Mouse (Mus musculus) right cerebral cortex, postnatal 10 days (tissue): ENCODE data around the gene Syt1.

Experiments used
- DNase-seq, 2 experiments: peaks; one replicate each; pipeline ENCODE4 v3.0.0; 2021; ENCODE audit warnings: low spot score in 2 of 2

Gene Syt1

DNA sequence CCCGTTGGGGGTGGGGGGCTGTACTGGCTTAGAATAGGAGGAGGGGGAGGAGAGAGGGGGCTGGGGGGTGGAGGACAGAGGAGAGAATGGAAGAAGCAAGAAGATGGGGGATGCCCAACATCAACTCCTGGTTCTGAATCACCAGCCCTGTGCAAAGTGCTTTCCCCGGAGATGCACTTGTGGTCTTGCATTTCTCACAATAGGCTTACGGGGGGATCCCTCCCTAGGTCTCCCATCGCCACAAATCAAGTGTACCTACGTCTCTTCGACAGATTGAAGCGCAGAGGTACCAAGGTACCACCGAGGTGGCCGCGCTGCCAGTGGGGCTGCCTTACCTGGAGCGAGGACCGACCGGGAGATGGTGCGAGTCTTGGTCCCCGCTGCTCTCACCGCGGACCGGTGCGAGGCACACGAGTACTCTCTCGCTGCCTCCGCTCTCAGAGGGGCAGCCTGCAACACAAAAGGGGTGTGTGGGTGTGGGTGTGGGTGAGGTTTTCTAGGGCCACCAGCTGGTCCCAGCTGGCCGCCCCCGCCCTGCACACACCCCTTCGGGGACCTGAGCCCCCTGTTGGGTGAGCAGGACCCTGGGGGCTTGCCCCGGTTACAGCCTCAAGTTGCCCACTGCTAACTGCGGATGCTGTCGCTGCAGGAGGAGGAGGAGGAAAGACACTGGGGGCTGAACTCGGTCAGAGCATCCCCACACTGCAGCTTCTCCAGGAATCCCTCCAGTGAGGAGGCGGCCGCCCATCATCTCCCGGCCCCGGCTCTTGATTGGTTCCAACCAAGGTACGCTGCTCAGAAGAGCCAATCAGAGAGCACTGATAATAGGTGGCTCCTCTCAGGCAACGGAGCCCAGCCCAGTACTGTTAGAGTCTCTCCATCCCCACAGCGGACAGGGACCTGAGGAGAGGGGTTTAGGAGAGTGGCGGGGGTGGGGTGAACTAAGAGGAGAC, at the start of gene Syt1:
TSS of gene Syt1 (minus strand) at position 742 of the 953 bp plus-strand sequence.
- peak; percentile 95 to 97 for DNase-seq

DNA sequence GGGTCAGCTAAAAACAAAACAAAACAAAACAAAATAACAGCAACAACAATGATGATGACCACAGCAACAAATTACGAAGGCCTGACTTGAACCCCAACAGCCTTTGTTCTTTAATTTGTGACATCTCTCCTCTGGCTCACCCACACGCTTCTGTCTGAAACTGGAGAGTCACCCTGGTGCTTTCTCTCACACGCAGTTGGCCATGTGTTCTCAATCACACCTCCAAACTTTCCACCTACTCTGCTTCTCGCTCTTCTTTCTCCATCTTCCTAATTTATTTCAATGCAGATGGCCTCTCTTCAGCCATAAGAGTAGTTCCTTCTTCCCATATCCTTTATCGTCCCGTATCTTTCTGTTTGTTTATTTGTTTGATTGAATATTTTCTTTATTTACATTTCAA, 45.7 kb upstream of the Syt1 start:
- DNase-seq = no peak

DNA sequence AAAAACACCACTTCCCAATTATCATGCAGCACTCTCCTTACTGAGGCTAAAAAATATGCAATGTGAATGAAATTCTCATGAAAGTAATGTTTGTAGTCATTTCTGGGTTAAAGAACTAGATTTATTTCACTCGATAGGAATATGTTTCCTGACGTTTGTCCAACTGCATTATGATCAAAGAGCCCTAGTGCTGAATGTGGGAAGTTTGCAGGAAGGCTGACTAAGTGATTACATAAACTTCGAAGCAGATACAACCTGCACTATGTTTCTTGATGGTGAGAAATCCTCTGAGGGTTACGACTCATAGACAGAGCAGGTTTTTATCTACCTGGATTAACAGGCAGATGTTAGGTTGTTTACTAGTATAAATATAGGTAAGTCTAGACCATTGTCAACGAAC, 36.8 kb upstream of the Syt1 start:
- DNase-seq = no peak

DNA sequence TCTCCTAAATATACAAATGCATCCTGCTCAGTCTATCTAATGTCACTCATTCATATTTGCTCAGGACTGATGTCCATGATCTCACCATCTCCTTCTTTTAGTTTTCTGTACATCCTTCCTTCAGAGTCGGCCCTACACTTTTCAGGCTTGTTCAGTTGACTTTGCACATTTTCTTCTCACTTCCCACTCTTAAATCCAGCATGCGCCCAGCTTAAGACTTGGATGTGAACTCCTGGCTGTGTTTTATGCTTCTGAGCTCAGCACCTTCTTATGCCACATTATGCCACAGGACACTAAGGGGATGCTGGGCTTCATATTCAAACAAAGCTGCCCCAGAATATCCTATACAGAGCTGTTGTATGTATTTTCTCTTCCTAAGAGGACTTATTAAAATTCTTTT, 36.2 kb upstream of the Syt1 start:
- DNase-seq = no peak

DNA sequence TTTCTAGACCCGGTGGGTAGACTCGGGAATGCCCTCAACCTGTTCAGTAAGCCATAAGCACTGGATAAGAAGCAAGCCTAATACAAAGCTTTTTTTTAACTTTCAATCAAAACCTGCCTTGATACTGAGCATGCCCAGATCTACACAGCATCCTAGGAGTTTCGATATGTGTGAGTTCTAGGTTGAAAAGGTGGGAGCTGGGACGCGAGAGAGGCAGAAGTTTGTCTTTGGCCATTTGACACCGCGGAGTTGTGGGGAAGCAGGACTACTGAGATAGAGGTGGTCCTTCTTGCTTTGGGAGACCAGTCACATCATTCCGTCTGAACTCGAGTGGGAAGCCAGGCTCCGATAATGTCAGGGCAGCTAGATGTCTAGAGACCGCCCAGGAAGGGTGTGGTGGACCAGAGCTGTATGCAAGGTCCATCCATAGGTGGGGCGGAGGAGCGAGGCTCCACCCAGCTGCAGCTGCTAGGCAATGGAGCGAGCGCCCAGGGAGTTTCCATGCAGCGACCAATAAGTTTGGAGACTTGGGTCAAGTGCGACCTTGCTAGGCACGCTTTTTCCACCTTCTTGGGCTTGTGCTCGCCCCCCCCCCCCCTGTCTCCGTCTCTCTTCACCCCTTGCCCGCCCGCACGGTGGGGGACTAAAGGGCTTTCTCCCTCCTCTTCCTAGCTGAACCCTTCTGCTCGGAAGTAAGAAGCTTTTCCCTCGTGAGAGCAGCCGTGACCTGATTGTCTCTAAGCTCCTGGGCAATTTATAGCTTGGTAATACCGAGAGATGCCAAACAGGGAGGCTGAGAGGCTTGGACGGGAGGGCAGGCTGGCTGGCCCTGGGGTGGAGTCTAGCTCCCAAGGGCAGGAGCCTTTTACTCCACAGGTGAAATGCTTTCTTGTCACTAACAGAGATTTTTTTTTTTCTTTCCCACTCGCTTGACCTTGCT, 714 bp upstream of the Syt1 start:
- DNase-seq = peak; percentile 65 to 79

DNA sequence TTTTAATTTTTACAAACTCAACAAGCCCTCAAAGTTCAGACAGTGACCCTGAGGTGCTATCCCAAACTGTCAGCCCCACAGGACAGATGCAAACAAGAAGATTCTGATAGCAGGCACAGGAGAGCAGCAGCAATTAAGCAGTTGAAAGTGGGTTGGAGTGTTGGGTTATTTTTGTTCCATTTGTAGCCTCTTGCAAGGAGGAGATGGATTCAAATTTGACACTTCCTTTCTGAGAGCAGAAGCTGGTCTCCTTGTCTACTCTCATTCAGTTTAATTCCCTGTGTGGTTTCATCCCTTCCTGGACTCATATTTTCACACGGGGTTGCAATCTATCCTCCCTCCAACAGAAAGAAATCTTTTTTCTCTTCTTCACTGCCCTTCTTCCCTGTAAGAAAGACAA, 951 bp downstream of the Syt1 start:
- no peak for DNase-seq

DNA sequence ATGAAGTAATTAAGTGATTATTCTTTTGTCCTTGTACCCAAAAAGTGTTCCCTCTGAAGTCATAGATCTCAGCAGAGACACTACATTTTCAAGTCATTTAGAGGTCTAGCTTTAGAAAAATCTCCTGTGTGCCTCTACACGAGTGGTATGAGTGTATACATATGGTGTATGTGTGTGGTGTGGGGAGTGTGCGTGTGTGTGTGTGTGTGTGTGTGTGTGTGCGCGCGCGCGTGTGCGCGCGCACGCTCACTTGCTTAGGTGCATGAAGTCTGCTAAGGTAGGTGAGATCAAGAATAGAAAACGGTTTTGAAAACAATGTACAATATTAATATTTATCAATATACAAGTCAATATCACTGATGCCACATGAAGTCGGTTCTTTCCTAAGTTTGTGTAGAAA, 2.3 kb downstream of the Syt1 start:
- DNase-seq = no peak

DNA sequence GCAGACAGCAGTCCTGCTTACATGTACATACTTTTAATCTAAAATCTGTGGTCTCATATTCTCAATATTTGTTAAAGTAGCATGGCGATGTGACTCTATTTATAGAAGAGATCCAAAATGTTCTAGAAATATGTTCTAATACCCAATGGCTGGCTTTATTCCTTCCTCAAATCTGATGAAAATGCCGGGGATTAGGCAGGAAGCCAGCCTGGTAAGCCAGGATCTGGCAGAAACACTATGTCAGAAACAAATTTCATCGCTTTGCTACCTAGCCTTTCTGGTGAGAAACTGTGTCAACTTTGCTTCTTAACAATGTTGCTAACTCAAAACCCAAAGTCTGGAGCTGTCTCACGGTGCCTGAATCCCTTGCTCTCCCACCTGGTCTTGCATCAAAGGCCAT, 7.3 kb downstream of the Syt1 start:
- peak; percentile 31 to 51 for DNase-seq

DNA sequence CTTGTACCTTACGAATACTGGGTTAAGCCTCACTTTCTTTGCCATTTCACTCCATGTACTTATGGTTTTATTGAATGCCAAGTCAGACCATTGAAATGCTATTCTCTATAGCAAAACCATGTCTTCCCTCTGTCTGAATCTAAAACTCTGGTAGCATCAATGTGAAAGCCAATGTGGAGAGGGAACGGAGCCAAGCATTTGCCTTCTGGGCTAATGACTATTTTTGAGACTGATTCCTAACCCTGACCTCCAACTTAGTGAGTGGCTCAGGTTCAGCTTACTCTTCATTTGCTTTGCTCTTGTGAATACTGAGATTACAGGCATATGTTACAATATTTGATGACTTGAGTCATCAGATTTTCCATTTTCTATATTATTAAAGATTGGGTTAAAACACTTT, 23.5 kb downstream of the Syt1 start:
- no peak for DNase-seq

DNA sequence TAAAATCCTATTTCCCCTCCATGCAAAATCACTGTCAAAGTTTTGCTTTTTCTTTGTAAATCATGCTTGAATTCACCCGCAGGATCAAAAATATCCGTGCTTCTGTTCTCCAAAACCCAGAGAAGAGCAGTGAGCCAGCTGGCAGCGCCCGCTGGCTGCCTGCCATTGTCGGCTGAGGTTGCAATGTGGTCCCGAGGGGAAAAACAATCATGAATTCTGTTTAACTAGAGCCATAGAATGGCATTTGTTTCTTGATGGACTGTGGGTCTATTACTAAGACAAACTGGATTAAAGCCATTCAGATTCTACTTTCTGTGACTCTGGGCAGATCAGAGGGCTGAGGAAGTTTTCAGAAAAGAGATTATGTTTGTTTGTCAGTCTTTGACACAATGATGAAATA, 31.1 kb downstream of the Syt1 start:
- DNase-seq = peak; percentile 84 to 88

DNA sequence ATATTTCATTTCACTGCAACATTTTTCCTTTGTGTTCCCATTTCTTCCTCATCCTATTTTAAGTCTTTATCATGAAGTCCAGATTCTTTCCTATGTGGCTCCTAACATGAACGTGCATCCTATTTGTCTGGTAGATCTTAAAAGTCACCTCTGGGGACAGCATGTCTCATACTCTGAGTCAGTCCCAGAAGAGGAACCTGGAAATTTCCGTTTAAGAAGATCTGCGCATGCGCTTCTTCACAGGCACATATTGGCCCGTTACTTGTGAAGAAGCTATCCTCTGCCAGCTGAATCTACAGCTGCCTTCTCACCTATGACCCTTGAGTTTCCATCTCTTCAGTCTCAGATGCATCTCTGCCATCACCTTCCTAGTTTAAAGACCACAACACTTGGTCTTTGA, 55.8 kb downstream of the Syt1 start:
- DNase-seq = no peak

DNA sequence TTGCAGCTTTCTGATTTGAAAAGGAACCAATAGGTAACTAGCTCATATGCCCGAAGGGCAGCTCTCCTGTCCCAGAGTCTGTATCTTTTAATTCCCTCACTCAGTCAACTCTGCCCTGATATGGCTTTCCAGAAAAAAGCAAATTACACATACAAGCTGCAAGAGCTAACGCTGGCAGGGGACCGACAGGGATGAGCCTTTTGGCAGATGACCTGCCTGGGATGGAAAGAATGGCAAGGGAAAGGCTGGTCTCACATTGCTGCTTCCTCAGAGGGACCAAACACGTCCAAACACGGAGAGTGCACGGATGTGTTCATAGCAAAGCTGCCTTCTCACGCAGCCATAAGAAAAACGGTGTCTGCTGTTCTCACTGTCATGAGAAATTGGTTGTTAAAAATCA, 58.6 kb downstream of the Syt1 start:
- no peak for DNase-seq

DNA sequence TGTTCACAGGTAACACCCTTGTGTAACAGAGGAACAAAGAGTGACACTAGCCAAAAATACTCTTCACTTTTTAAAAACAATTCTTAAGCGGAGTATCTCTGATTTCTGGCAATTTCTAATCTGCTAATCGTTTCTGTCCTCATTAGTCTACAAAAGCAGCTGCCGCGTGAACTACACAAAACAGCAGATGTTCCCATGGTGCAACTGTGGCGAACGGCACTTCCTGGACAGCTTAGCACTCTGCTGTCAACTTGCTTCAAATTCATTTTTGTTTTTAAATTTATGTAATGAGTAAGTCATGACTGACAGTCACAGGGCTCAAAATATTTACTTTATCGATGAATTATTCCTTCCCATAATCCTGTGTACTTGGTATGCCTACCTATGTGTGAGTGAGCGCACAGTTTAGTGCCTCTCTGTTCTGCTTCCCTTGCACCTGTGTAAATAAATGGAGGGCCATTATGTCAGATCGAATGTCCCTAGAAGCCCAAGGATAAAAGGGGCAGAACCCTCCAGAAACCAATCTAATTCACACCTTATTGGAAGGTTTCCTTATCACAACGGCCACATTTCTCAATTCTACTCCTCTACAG, 73.8 kb downstream of the Syt1 start:
- DNase-seq = no peak

DNA sequence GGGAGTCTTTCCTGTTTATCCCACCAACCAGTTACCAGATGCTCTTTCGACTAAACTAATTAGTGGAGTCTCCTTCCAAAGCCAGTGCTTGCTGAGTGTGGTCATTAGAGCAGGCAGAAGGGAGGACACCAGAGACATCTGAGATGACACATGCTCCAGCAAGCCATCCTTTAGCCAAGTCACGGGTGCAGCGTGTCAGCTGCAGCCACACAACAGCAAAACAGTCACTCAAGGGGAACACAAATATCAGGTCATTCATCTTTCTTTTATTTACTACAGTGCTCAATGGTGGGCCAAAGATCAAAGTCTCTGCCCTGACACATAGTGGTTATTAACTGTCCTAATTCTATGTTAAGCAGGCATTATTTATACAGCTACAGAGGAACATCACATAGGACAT, 80.5 kb downstream of the Syt1 start:
- DNase-seq = no peak

DNA sequence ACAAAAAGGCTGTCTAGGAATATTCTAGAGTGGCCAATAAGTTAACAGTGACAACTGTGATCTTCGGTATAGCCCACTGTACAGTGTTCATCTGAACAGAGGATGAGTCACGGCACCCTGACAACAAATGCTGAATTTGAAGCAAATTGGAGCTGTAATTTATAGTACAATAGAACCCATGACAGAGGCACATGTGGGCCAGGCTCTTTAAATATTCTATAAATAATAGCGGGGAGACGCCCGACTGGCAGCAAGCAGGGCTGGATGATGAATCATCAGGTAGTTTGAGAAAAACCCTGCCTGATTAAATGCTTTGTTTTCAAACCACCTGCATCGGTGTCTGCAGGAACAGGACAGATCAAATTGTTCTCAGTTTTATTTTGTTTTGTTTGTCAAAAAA, 81.1 kb downstream of the Syt1 start:
- no peak for DNase-seq

DNA sequence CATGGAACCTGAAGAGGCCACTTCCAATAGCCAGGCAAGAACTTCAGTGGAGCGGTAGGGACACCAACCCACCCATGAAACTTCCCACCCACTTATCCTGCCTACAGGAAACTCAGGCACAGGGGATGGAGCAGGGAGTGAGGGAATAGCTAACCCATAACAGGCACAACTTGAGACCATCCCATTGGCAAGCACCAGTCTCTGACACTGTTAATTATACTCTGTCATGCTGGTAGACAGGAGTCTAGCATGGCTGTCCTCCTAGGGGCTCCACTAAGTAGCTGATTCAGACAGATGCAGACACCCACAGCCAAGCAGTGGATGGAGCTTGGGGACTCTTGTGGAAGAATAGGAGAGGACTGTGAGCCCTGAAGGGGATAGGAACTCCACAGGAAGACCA, 105.5 kb downstream of the Syt1 start:
- no peak for DNase-seq

DNA sequence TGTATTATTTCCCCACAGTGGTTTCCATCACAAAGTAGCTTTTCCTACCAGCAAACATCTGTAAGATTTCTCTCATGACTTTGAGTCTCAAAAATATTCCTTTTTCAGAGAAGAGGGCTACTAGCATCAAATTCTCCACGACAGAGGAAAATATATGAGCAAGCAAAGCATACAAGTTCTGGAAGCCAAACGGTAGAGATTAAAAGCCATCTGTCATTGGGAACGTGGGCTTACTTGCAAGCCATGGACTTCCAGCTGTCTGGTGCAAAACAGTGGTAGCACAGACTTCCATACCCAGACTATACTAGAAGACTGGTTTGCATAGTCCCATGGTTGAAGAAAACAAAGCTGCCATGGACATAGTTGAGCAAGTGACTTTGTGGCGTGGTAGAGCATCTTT, 106.4 kb downstream of the Syt1 start:
- no peak for DNase-seq

DNA sequence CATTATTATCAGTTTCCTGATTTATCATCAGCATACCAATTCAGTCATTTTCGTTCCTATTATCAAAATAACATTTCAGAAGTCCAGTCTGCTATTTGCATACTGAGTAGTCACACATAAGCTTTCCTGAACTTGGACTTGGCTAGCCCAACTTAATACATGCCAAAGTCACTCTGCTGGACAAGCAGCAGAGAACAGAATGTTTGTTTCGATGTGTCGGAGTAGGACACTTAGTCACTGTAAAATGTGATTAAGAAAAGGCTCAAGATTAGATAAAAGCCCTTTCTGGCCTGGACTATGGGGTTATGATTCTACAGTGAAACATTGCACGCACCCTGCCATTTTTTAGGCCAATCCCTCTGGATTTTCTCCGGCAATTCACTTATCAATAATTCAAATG, 114.3 kb downstream of the Syt1 start:
- no peak for DNase-seq

DNA sequence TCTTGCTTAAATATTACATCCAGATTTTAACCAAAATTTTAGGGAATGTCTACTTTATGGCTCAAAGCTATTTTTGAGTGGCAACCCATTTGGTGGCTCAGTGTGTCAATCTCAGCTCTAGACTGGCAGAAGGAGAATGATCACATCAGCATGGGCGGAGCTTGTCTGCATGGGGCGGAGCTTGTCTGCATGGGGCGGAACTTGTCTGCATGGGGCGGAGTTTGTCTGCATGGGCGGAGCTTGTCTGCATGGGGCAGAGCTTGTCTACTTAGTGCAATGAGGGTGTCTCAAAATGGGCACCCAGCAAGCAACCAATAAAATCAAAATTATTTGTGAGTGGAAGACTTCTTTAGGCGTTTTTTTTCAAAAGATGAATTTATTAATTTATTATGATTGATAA, 117.5 kb downstream of the Syt1 start:
- no peak for DNase-seq

DNA sequence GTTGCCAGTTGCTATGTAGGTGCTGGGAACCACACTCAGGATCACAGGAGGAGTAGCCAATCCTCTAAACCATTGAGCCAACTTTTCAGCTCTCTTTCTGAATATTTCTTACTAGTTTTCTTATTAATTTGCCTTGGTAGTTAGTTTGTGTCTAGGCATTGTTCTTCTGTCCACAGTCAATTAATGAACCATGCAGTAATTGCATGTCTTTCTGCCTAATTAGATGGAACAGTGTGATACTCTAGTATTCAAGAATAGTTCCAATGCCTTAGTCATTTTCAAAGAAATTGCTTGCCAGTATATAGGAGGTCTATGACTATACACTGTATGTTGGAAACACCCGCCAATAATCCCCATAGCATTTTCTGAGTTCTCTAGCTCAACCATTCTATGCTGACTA, 118.3 kb downstream of the Syt1 start:
- DNase-seq = no peak

DNA sequence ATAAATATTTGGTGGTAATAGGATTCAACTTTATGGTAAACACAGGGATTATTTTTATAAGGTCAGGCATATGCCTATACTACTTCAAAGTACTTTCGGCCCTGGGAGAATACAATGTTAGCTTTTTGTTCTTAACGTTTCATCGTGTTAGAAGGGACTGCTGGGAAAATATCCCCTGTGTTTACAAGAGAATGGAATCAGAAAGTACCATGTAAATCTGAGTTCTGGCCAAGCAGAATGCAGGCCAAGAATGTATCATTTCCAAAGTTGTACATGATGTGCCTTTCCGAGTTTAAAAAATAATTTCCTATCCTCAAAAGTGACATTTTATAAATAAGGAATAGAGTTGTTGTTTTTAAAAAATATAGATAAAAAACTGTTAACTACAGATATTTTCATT, 121.7 kb downstream of the Syt1 start:
- no peak for DNase-seq

DNA sequence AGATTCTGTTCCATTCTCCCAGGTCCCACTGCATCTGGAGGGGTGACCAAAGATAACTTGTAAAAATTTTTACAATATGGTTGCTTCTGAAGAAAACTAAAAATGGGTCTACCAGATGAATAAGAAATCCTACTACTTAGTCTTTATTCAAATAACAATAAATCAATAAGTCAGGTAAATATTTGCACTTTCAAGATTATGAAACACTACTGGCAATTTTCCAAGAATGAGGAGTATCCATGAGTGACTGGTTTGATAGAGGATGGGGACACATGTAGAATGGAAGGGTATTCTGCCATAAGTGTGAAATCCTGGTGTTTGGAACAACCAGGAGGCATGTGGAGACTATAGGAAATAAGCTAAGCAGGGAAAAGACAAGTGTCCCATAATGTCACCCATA, 124.0 kb downstream of the Syt1 start:
- no peak for DNase-seq
